Mouse (Mus musculus): Measurements from ENCODE around the gene Rbpjl.

The Rbpjl gene

GRCm38 (mm10) chr2:164396076-164396475 is 6.9 kb upstream of the Rbpjl start:
- no peak for DNase-seq

- no peak for DNase-seq
Observed at GRCm38 (mm10) chr2:164396911-164397310, 6.0 kb upstream of the Rbpjl start.

- DNase-seq, result no peak
Observed at GRCm38 (mm10) chr2:164403396-164404081, 598 bp downstream of the Rbpjl start.

GRCm38 (mm10) chr2:164404082-164404990 is 1.4 kb downstream of the Rbpjl start:
- DNase-seq, result peak; percentile 33

- DNase-seq, result no peak
Observed at GRCm38 (mm10) chr2:164405060-164405459, 2.1 kb downstream of the Rbpjl start, which contains the start of gene Matn4. TSS of gene Matn4 (minus strand) at chr2:164405160.

- DNase-seq, result no peak
Observed at GRCm38 (mm10) chr2:164405519-164405918, 2.6 kb downstream of the Rbpjl start.

- DNase-seq, result peak; percentile 78
Observed at GRCm38 (mm10) chr2:164407708-164408107, 4.8 kb downstream of the Rbpjl start.

- DNase-seq, result no peak
Observed at GRCm38 (mm10) chr2:164414167-164414566, 11.2 kb downstream of the Rbpjl start.

GRCm38 (mm10) chr2:164414581-164414980 is 11.6 kb downstream of the Rbpjl start:
- DNase-seq, result no peak

GRCm38 (mm10) chr2:164417198-164417597 is 14.3 kb downstream of the Rbpjl start:
- peak; percentile 68 for DNase-seq

- no peak for DNase-seq
Observed at GRCm38 (mm10) chr2:164418308-164418875, 15.5 kb downstream of the Rbpjl start.

GRCm38 (mm10) chr2:164419489-164419888 is 16.5 kb downstream of the Rbpjl start:
- no peak for DNase-seq

- no peak for DNase-seq
Observed at GRCm38 (mm10) chr2:164421306-164421705, 18.4 kb downstream of the Rbpjl start.

GRCm38 (mm10) chr2:164421979-164422378 is 19.0 kb downstream of the Rbpjl start:
- DNase-seq, result no peak

GRCm38 (mm10) chr2:164422675-164423393 is 19.9 kb downstream of the Rbpjl start:
- no peak for DNase-seq

- DNase-seq, result no peak
Observed at GRCm38 (mm10) chr2:164423464-164423863, 20.5 kb downstream of the Rbpjl start.

GRCm38 (mm10) chr2:164424406-164424805 is 21.5 kb downstream of the Rbpjl start:
- no peak for DNase-seq

GRCm38 (mm10) chr2:164425401-164425800 is 22.5 kb downstream of the Rbpjl start:
- no peak for DNase-seq

- DNase-seq, result peak; percentile 66
Observed at GRCm38 (mm10) chr2:164426121-164426520, 23.2 kb downstream of the Rbpjl start.

- peak; percentile 57 for DNase-seq
Observed at GRCm38 (mm10) chr2:164426952-164427351, 24.0 kb downstream of the Rbpjl start.

- DNase-seq, result no peak
Observed at GRCm38 (mm10) chr2:164428451-164428850, 25.5 kb downstream of the Rbpjl start.

- no peak for DNase-seq
Observed at GRCm38 (mm10) chr2:164429881-164430615, 27.1 kb downstream of the Rbpjl start.
